Mouse (Mus musculus): ENCODE results near the gene Mypn.

GRCm38 (mm10) chr10:63132356-63132755, 71.4 kb downstream of the Mypn start:
- TF ChIP-seq CTCF (IDR thresholded peaks at IDR 0.05; ENCODE audit: low read depth), result no peak
- TF ChIP-seq EP300 (IDR thresholded peaks at IDR 0.05; ENCODE audit: low read depth), result no peak

All from liver, embryonic 14.5 days (tissue).